Mouse (Mus musculus): ENCODE results near the gene Tbc1d14. TPM values are rescaled to one million over a fixed set of nuclear protein-coding genes. Genes with fewer than 3 reads are reported as not detected.

The Tbc1d14 gene
- total and polyA plus RNA-seq, 2 experiments from 2014 or later = 3.9 to 8.3 TPM

- H3K4me2 ChIP-seq (ENCODE audit: low read depth, low read length) = no peak overlapping the region
- H3K4me3 ChIP-seq (ENCODE audit: low read depth, low read length) = no peak overlapping the region
- TF ChIP-seq CTCF (IDR thresholded peaks at IDR 0.05; ENCODE audit: low read depth) (no peak), EP300 (IDR thresholded peaks at IDR 0.05; ENCODE audit: low read depth) (no peak)
- WGBS = 89% methylated on average over 3 of the region's 3 CpGs
- 0 out of 2 replicates have a peak, but pooled peaks cover 5% of the 10 kb centered on the region for H3K4me1 ChIP-seq (ENCODE audit: control insufficient read depth, insufficient read depth)
- H3K27me3 ChIP-seq (ENCODE audit: control insufficient read depth, insufficient read depth, low read length) = no peaks in the 10 kb centered on the region
- no peak for DNase-seq (ENCODE audit: low spot score)
- peaks cover 52% of the 10 kb centered on the region for H3K36me3 ChIP-seq (replicated peaks; ENCODE audit: control insufficient read depth, insufficient read depth, low read length)
- no peak overlapping the region for H3K9ac ChIP-seq (replicated peaks; ENCODE audit: low read depth, low read length)
- H3K9me3 ChIP-seq (replicated peaks; ENCODE audit: control insufficient read depth, low read length) = no peaks in the 10 kb centered on the region
- H3K27ac ChIP-seq (ENCODE audit: low read depth) = no peak overlapping the region
- no peak for ATAC-seq (ENCODE audit: insufficient read depth, low read depth)
These were observed 73.3 kb downstream of the Tbc1d14 start for GRCm38 (mm10) chr5:36519751-36520150.

- H3K4me2 ChIP-seq (ENCODE audit: low read depth, low read length) = no peak overlapping the region
- WGBS = 92% methylated on average over 3 of the region's 3 CpGs
- no peak overlapping the region for H3K4me3 ChIP-seq (ENCODE audit: low read depth, low read length)
- no peak overlapping the region for H3K27ac ChIP-seq (ENCODE audit: low read depth)
- no peaks in the 10 kb centered on the region for H3K9me3 ChIP-seq (replicated peaks; ENCODE audit: control insufficient read depth, low read length)
- ATAC-seq (ENCODE audit: insufficient read depth, low read depth) (no peak), DNase-seq (ENCODE audit: low spot score) (no peak)
- no peak overlapping the region for H3K9ac ChIP-seq (replicated peaks; ENCODE audit: low read depth, low read length)
- H3K4me1 ChIP-seq (ENCODE audit: control insufficient read depth, insufficient read depth) = no peaks in the 10 kb centered on the region
- no peaks in the 10 kb centered on the region for H3K27me3 ChIP-seq (ENCODE audit: control insufficient read depth, insufficient read depth, low read length)
- TF ChIP-seq CTCF (IDR thresholded peaks at IDR 0.05; ENCODE audit: low read depth) (no peak), EP300 (IDR thresholded peaks at IDR 0.05; ENCODE audit: low read depth) (no peak)
- H3K36me3 ChIP-seq (replicated peaks; ENCODE audit: control insufficient read depth, insufficient read depth, low read length) = peaks cover 62% of the 10 kb centered on the region
These were observed 75.5 kb downstream of the Tbc1d14 start for GRCm38 (mm10) chr5:36517596-36517995.

- H3K9me3 ChIP-seq (replicated peaks; ENCODE audit: control insufficient read depth, low read length) = no peaks in the 10 kb centered on the region
- H3K36me3 ChIP-seq (replicated peaks; ENCODE audit: control insufficient read depth, insufficient read depth, low read length) = peaks cover 74% of the 10 kb centered on the region
- ATAC-seq (ENCODE audit: insufficient read depth, low read depth) = no peak
- TF ChIP-seq EP300 (IDR thresholded peaks at IDR 0.05; ENCODE audit: low read depth) (no peak), CTCF (IDR thresholded peaks at IDR 0.05; ENCODE audit: low read depth) (no peak)
- no peaks in the 10 kb centered on the region for H3K4me1 ChIP-seq (ENCODE audit: control insufficient read depth, insufficient read depth)
- H3K27me3 ChIP-seq (ENCODE audit: control insufficient read depth, insufficient read depth, low read length) = no peaks in the 10 kb centered on the region
- H3K27ac ChIP-seq (ENCODE audit: low read depth) = no peak overlapping the region
- DNase-seq (ENCODE audit: low spot score) = no peak
- H3K4me3 ChIP-seq (ENCODE audit: low read depth, low read length) = no peak overlapping the region
- no peak overlapping the region for H3K4me2 ChIP-seq (ENCODE audit: low read depth, low read length)
- H3K9ac ChIP-seq (replicated peaks; ENCODE audit: low read depth, low read length) = no peak overlapping the region
- 63% methylated on average over 5 of the region's 5 CpGs for WGBS
These were observed 77.5 kb downstream of the Tbc1d14 start for GRCm38 (mm10) chr5:36515558-36515957.

GRCm38 (mm10) chr5:36515126-36515525 lies 78.0 kb downstream of the Tbc1d14 start:
- Histone ChIP-seq H3K27ac (ENCODE audit: low read depth) (no peak overlapping the region), H3K9ac (replicated peaks; ENCODE audit: low read depth, low read length) (no peak overlapping the region), H3K4me1 (ENCODE audit: control insufficient read depth, insufficient read depth) (no peaks in the 10 kb centered on the region), H3K9me3 (replicated peaks; ENCODE audit: control insufficient read depth, low read length) (no peaks in the 10 kb centered on the region), H3K36me3 (replicated peaks; ENCODE audit: control insufficient read depth, insufficient read depth, low read length) (peaks cover 74% of the 10 kb centered on the region), H3K27me3 (ENCODE audit: control insufficient read depth, insufficient read depth, low read length) (no peaks in the 10 kb centered on the region), H3K4me3 (ENCODE audit: low read depth, low read length) (no peak overlapping the region), H3K4me2 (ENCODE audit: low read depth, low read length) (no peak overlapping the region)
- WGBS = 67% methylated on average over 1 of the region's 1 CpGs
- ATAC-seq (ENCODE audit: insufficient read depth, low read depth) (no peak), DNase-seq (ENCODE audit: low spot score) (no peak)
- TF ChIP-seq EP300 (IDR thresholded peaks at IDR 0.05; ENCODE audit: low read depth) (no peak), CTCF (IDR thresholded peaks at IDR 0.05; ENCODE audit: low read depth) (no peak)

- TF ChIP-seq CTCF (IDR thresholded peaks at IDR 0.05; ENCODE audit: low read depth) = no peak
- TF ChIP-seq EP300 (IDR thresholded peaks at IDR 0.05; ENCODE audit: low read depth) = no peak
- H3K9ac ChIP-seq (replicated peaks; ENCODE audit: low read depth, low read length) = no peak overlapping the region
- ATAC-seq (ENCODE audit: insufficient read depth, low read depth) (no peak), DNase-seq (ENCODE audit: low spot score) (no peak)
- no peaks in the 10 kb centered on the region for H3K4me1 ChIP-seq (ENCODE audit: control insufficient read depth, insufficient read depth)
- H3K4me2 ChIP-seq (ENCODE audit: low read depth, low read length) = no peak overlapping the region
- peaks cover 67% of the 10 kb centered on the region for H3K36me3 ChIP-seq (replicated peaks; ENCODE audit: control insufficient read depth, insufficient read depth, low read length)
- no peak overlapping the region for H3K27ac ChIP-seq (ENCODE audit: low read depth)
- WGBS = 93% methylated on average over 2 of the region's 2 CpGs
- no peaks in the 10 kb centered on the region for H3K9me3 ChIP-seq (replicated peaks; ENCODE audit: control insufficient read depth, low read length)
- no peak overlapping the region for H3K4me3 ChIP-seq (ENCODE audit: low read depth, low read length)
- H3K27me3 ChIP-seq (ENCODE audit: control insufficient read depth, insufficient read depth, low read length) = no peaks in the 10 kb centered on the region
These were observed 82.1 kb downstream of the Tbc1d14 start for GRCm38 (mm10) chr5:36510956-36511355.

GRCm38 (mm10) chr5:36508351-36508750 lies 84.7 kb downstream of the Tbc1d14 start:
- Histone ChIP-seq H3K4me2 (ENCODE audit: low read depth, low read length) (no peak overlapping the region), H3K27me3 (ENCODE audit: control insufficient read depth, insufficient read depth, low read length) (no peaks in the 10 kb centered on the region), H3K36me3 (replicated peaks; ENCODE audit: control insufficient read depth, insufficient read depth, low read length) (peaks cover 79% of the 10 kb centered on the region), H3K9me3 (replicated peaks; ENCODE audit: control insufficient read depth, low read length) (no peaks in the 10 kb centered on the region), H3K4me1 (ENCODE audit: control insufficient read depth, insufficient read depth) (no peaks in the 10 kb centered on the region), H3K4me3 (ENCODE audit: low read depth, low read length) (no peak overlapping the region), H3K9ac (replicated peaks; ENCODE audit: low read depth, low read length) (no peak overlapping the region), H3K27ac (ENCODE audit: low read depth) (no peak overlapping the region)
- WGBS = 89% methylated on average over 10 of the region's 10 CpGs
- ATAC-seq (ENCODE audit: insufficient read depth, low read depth) (no peak), DNase-seq (ENCODE audit: low spot score) (no peak)
- TF ChIP-seq CTCF (IDR thresholded peaks at IDR 0.05; ENCODE audit: low read depth) = no peak
- TF ChIP-seq EP300 (IDR thresholded peaks at IDR 0.05; ENCODE audit: low read depth) = no peak

Measured in heart, postnatal 0 days (tissue).